Mouse (Mus musculus): ENCODE data around the gene Nktr. TPM values are rescaled to one million over a fixed set of nuclear protein-coding genes. Genes with fewer than 3 reads are reported as not detected.

Gene Nktr
- total and polyA plus RNA-seq, 3 experiments: 23.1 to 33.1 (median 28.7) TPM

GRCm38 (mm10) chr9:121784801-121785200 lies 65.8 kb downstream of the Nktr start:
- Histone ChIP-seq H3K27me3 (ENCODE audit: control insufficient read depth, insufficient read depth, low read length) (no peaks in the 10 kb centered on the region), H3K36me3 (ENCODE audit: control insufficient read depth, insufficient read depth, low read length) (no peaks in the 10 kb centered on the region), H3K4me3 (no peak overlapping the region), H3K9ac (ENCODE audit: low read depth, low read length) (no peak overlapping the region), H3K4me1 (ENCODE audit: control insufficient read depth, insufficient read depth, low read length) (no peaks in the 10 kb centered on the region), H3K27ac (no peak overlapping the region), H3K79me2 (replicated peaks; ENCODE audit: control insufficient read depth, insufficient read depth, low read length) (no peaks in the 10 kb centered on the region)
- 68% methylated on average over 12 of the region's 12 CpGs for WGBS
- no peak for DNase-seq
- TF ChIP-seq EP300 (IDR thresholded peaks at IDR 0.05; ENCODE audit: insufficient read depth, low read depth, low read length) (no peak), CTCF (IDR thresholded peaks at IDR 0.05) (no peak), POLR2A (IDR thresholded peaks at IDR 0.05; ENCODE audit: insufficient read depth, low read depth, low read length) (no peak)
- intact Hi-C loops (cut with DNase I): no loop called here

- H3K27ac ChIP-seq: no peak overlapping the region
- DNase-seq: no peak
These were observed 66.3 kb downstream of the Nktr start for GRCm38 (mm10) chr9:121785261-121785660.

GRCm38 (mm10) chr9:121786359-121786758 lies 67.4 kb downstream of the Nktr start:
- H3K36me3 ChIP-seq (ENCODE audit: control insufficient read depth, insufficient read depth, low read length): no peaks in the 10 kb centered on the region
- H3K27ac ChIP-seq: no peak overlapping the region
- H3K79me2 ChIP-seq (replicated peaks; ENCODE audit: control insufficient read depth, insufficient read depth, low read length): no peaks in the 10 kb centered on the region
- H3K9ac ChIP-seq (ENCODE audit: low read depth, low read length): no peak overlapping the region
- TF ChIP-seq EP300 (IDR thresholded peaks at IDR 0.05; ENCODE audit: insufficient read depth, low read depth, low read length) (no peak), POLR2A (IDR thresholded peaks at IDR 0.05; ENCODE audit: insufficient read depth, low read depth, low read length) (no peak)
- 83% methylated on average over 2 of the region's 2 CpGs for WGBS
- H3K27me3 ChIP-seq (ENCODE audit: control insufficient read depth, insufficient read depth, low read length): no peaks in the 10 kb centered on the region
- intact Hi-C loops (cut with DNase I): no loop called here
- no peak overlapping the region for H3K4me3 ChIP-seq
- no peak for DNase-seq
- H3K4me1 ChIP-seq (ENCODE audit: control insufficient read depth, insufficient read depth, low read length): no peaks in the 10 kb centered on the region

More at GRCm38 (mm10) chr9:121785261-121785660, 66.3 kb downstream of the Nktr start:
- Histone ChIP-seq H3K4me3 (no peak overlapping the region), H3K36me3 (ENCODE audit: control insufficient read depth, insufficient read depth, low read length) (no peaks in the 10 kb centered on the region), H3K79me2 (replicated peaks; ENCODE audit: control insufficient read depth, insufficient read depth, low read length) (no peaks in the 10 kb centered on the region), H3K9ac (ENCODE audit: low read depth, low read length) (no peak overlapping the region), H3K4me1 (ENCODE audit: control insufficient read depth, insufficient read depth, low read length) (no peaks in the 10 kb centered on the region), H3K27me3 (ENCODE audit: control insufficient read depth, insufficient read depth, low read length) (no peaks in the 10 kb centered on the region)
- WGBS: 75% methylated on average over 8 of the region's 8 CpGs
- TF ChIP-seq EP300 (IDR thresholded peaks at IDR 0.05; ENCODE audit: insufficient read depth, low read depth, low read length) (no peak), POLR2A (IDR thresholded peaks at IDR 0.05; ENCODE audit: insufficient read depth, low read depth, low read length) (no peak), CTCF (IDR thresholded peaks at IDR 0.05) (no peak)
- intact Hi-C loops (cut with DNase I): no loop called here

- TF ChIP-seq CTCF (IDR thresholded peaks at IDR 0.05): no peak
- 0 out of 2 replicates have a peak, but pooled peaks have one; percentile 30 for TF ChIP-seq EP300 (IDR thresholded peaks at IDR 0.05; ENCODE audit: insufficient read depth, low read depth, low read length)
- peak; percentile 46; the same call in 1 of the 2 replicates for TF ChIP-seq POLR2A (IDR thresholded peaks at IDR 0.05; ENCODE audit: insufficient read depth, low read depth, low read length)
- Histone ChIP-seq H3K36me3 (ENCODE audit: control insufficient read depth, insufficient read depth, low read length) (no peaks in the 10 kb centered on the region), H3K79me2 (replicated peaks; ENCODE audit: control insufficient read depth, insufficient read depth, low read length) (no peaks in the 10 kb centered on the region), H3K27me3 (ENCODE audit: control insufficient read depth, insufficient read depth, low read length) (no peaks in the 10 kb centered on the region), H3K9ac (ENCODE audit: low read depth, low read length) (peak overlapping the region; percentile 75), H3K4me1 (ENCODE audit: control insufficient read depth, insufficient read depth, low read length) (peaks cover 5% of the 10 kb centered on the region; the same call in 1 of the 2 replicates), H3K4me3 (peak overlapping the region; percentile 48), H3K27ac (peak overlapping the region; percentile 95)
- intact Hi-C loops (cut with DNase I): loop anchor here (2.0 kb wide), 1 partner anchor 14 kb away; the partner anchor contains the start of gene Klhl40
- peak; percentile 75 to 85 for DNase-seq
- WGBS: 7% methylated on average over 5 of the region's 5 CpGs
These were observed 72.2 kb downstream of the Nktr start for GRCm38 (mm10) chr9:121791206-121791605.

- intact Hi-C loops (cut with DNase I): loop anchor here (2.0 kb wide), 1 partner anchor 15 kb away; the partner anchor contains the start of gene Klhl40
- Histone ChIP-seq H3K27ac (peak within 1 kb of the TSS; percentile 95), H3K36me3 (ENCODE audit: control insufficient read depth, insufficient read depth, low read length) (no peaks in the 10 kb centered on the region), H3K4me1 (ENCODE audit: control insufficient read depth, insufficient read depth, low read length) (peaks cover 5% of the 10 kb centered on the region; the same call in 1 of the 2 replicates), H3K9ac (ENCODE audit: low read depth, low read length) (peak within 1 kb of the TSS; percentile 75), H3K27me3 (ENCODE audit: control insufficient read depth, insufficient read depth, low read length) (no peaks in the 10 kb centered on the region), H3K4me3 (peak within 1 kb of the TSS; percentile 48), H3K79me2 (replicated peaks; ENCODE audit: control insufficient read depth, insufficient read depth, low read length) (no peaks in the 10 kb centered on the region)
- peak; percentile 56 to 60 for DNase-seq
- WGBS: 30% methylated on average over 24 of the region's 24 CpGs
- TF ChIP-seq POLR2A (IDR thresholded peaks at IDR 0.05; ENCODE audit: insufficient read depth, low read depth, low read length) (peak; percentile 46; the same call in 1 of the 2 replicates), CTCF (IDR thresholded peaks at IDR 0.05) (no peak)
These were observed 73.0 kb downstream of the Nktr start, which contains the start of gene Hhatl for GRCm38 (mm10) chr9:121791757-121792521. Hhatl (minus strand) TSS chr9:121792507.

- Histone ChIP-seq H3K36me3 (ENCODE audit: control insufficient read depth, insufficient read depth, low read length) (no peaks in the 10 kb centered on the region), H3K27me3 (ENCODE audit: control insufficient read depth, insufficient read depth, low read length) (no peaks in the 10 kb centered on the region), H3K4me1 (ENCODE audit: control insufficient read depth, insufficient read depth, low read length) (peaks cover 5% of the 10 kb centered on the region; the same call in 1 of the 2 replicates), H3K4me3 (no peak overlapping the region), H3K9ac (ENCODE audit: low read depth, low read length) (no peak overlapping the region), H3K27ac (peak overlapping the region; percentile 67), H3K79me2 (replicated peaks; ENCODE audit: control insufficient read depth, insufficient read depth, low read length) (no peaks in the 10 kb centered on the region)
- 15% methylated on average over 1 of the region's 1 CpGs for WGBS
- peak; percentile 67 to 73 for DNase-seq
- intact Hi-C loops (cut with DNase I): no loop called here
- TF ChIP-seq EP300 (IDR thresholded peaks at IDR 0.05; ENCODE audit: insufficient read depth, low read depth, low read length): peak; percentile 84; the same call in 1 of the 2 replicates
- TF ChIP-seq CTCF (IDR thresholded peaks at IDR 0.05): no peak
- 0 out of 2 replicates have a peak, but pooled peaks have one; percentile 25 for TF ChIP-seq POLR2A (IDR thresholded peaks at IDR 0.05; ENCODE audit: insufficient read depth, low read depth, low read length)
These were observed 76.1 kb downstream of the Nktr start for GRCm38 (mm10) chr9:121794972-121795539.

Data from heart, adult 2 months (tissue).